Mouse (Mus musculus) spleen, adult 2 months (tissue): ENCODE data around the gene Snx8.

Source experiments
- CTCF ChIP-seq: fragments of 200-500 bp; IDR thresholded peaks from 2 replicates; pipeline ENCODE4 v1.5.1; 2011; ENCODE audit warnings: mild to moderate bottlenecking, inconsistent platforms; ENCODE audit not compliant: insufficient read depth, insufficient read length, insufficient replicate concordance; ENCODE audit errors: extremely low read depth
- POLR2A ChIP-seq: fragments of 200-500 bp; IDR thresholded peaks from 2 replicates; pipeline ENCODE4 v1.6.1; 2011; ENCODE audit warnings: low read depth, low read length, inconsistent platforms

DNA sequence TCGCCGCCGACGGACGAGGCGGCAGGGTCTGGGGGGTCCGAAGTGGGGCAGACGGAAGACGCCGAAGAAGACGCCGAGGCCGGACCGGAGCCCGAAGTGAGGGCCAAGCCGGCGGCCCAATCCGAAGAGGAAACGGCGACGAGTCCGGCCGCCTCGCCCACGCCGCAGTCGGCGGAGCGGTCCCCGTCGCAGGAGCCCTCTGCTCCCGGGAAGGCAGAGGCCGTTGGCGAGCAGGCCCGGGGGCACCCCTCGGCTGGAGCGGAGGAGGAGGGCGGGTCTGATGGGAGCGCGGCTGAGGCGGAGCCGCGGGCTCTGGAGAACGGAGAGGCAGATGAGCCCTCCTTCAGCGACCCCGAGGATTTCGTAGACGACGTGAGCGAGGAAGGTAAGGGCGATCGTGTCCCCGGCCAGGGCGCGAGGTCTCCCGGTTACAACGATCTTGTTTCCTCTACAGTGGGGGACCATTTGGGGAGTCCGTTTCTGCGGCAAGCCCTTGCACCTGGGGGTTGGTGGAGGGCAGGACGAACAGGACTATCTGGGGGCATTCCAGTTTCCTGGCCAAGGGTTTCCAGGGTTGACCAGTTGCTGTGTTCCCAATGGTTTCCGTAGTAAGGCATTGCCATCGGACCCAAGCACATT, 30.5 kb upstream of the Snx8 start:
- TF ChIP-seq CTCF (no peak), POLR2A (no peak)
